Mouse (Mus musculus): ENCODE results near the gene 4930558C23Rik.

DNA sequence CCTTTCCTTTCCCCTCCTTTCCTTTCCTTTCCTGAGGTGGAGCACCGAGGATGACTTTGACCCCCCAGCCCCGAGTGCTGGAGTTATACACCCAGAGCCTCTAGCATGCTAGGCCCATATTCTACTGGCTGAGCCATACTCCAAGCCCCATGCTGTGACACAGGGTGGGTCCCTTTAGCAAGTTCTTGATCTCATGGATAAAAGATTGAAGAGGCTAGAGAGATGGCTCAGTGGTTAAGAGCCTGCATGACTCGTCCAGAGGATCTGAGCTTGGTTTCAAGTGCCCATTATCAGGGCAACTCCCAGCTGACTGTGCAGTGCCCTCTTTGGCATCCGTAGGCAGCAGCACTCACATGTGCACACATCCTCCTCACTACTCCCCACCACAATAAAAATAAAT lies 42.7 kb upstream of the 4930558C23Rik start:
- TF ChIP-seq CTCF (IDR thresholded peaks at IDR 0.05; ENCODE audit: low read depth, low read length) (no peak), POLR2A (IDR thresholded peaks at IDR 0.05; ENCODE audit: borderline replicate concordance, low read depth, low read length) (no peak)
